Mouse (Mus musculus): ENCODE measurements at regions not wholly inside any gene's neighbourhood (a gene's known extent, or its start where the extent isn't known, plus 50 kb on each side); places are given as distances from the start of the nearest gene placed in this dataset.

- TF ChIP-seq CTCF (IDR thresholded peaks at IDR 0.05; ENCODE audit: low read depth) (no peak), EP300 (IDR thresholded peaks at IDR 0.05; ENCODE audit: low read depth) (no peak)
These were observed 301.6 kb upstream of the Gm15217 start for GRCm38 (mm10) chr14:46077406-46078131.
